Mouse (Mus musculus) spleen, adult 18-20 months (tissue): ENCODE measurements at regions not wholly inside any gene's neighbourhood (a gene's known extent, or its start where the extent isn't known, plus 50 kb on each side); places are given as distances from the start of the nearest gene placed in this dataset.

Experiments used
- DNase-seq, 2 experiments: peaks; one replicate each; pipeline ENCODE4 v3.0.0; 2022; ENCODE audit warnings: mixed read lengths in 2 of 2

- no peak for DNase-seq
These were observed 194.8 kb upstream of the Rack1 start for GRCm38 (mm10) chr11:48605223-48605824.

- no peak for DNase-seq
These were observed 199.0 kb upstream of the Rack1 start for GRCm38 (mm10) chr11:48601096-48601495.

- no peak for DNase-seq
These were observed 200.5 kb upstream of the Rack1 start for GRCm38 (mm10) chr11:48599573-48600127.

- DNase-seq, result no peak
These were observed 201.1 kb upstream of the Rack1 start for GRCm38 (mm10) chr11:48599033-48599432.

- no peak for DNase-seq
These were observed 205.7 kb upstream of the Rack1 start for GRCm38 (mm10) chr11:48594429-48594828.

GRCm38 (mm10) chr11:48588833-48589649 is 211.1 kb upstream of the Rack1 start:
- peak in 1 of 2 experiments; percentile 22 for DNase-seq

- DNase-seq, result no peak
These were observed 231.4 kb upstream of the Rack1 start for GRCm38 (mm10) chr11:48568769-48569168.

GRCm38 (mm10) chr11:48567583-48568562 is 232.3 kb upstream of the Rack1 start:
- DNase-seq, result no peak

GRCm38 (mm10) chr11:48558053-48558452 is 242.1 kb upstream of the Rack1 start:
- DNase-seq, result no peak

GRCm38 (mm10) chr11:48552006-48552405 is 248.1 kb upstream of the Rack1 start:
- DNase-seq, result no peak

GRCm38 (mm10) chr11:48551201-48551600 is 248.9 kb upstream of the Rack1 start:
- no peak for DNase-seq

- DNase-seq, result no peak
These were observed 273.8 kb upstream of the Rack1 start for GRCm38 (mm10) chr11:48526316-48526715.

- no peak for DNase-seq
These were observed 274.6 kb upstream of the Rack1 start for GRCm38 (mm10) chr11:48525517-48525916.

GRCm38 (mm10) chr11:48506886-48507285 is 293.2 kb upstream of the Rack1 start:
- no peak for DNase-seq

GRCm38 (mm10) chr11:48502011-48502806 is 297.9 kb upstream of the Rack1 start:
- DNase-seq, result no peak

- no peak for DNase-seq
These were observed 301.1 kb upstream of the Rack1 start for GRCm38 (mm10) chr11:48499057-48499456.

- no peak for DNase-seq
These were observed 311.8 kb upstream of the Rack1 start for GRCm38 (mm10) chr11:48488308-48488707.

- DNase-seq, result no peak
These were observed 336.1 kb upstream of the Rack1 start for GRCm38 (mm10) chr11:48464036-48464435.

GRCm38 (mm10) chr11:48449883-48450282 is 350.2 kb upstream of the Rack1 start:
- DNase-seq, result no peak

GRCm38 (mm10) chr11:48442534-48443254 is 357.4 kb upstream of the Rack1 start:
- DNase-seq, result no peak

GRCm38 (mm10) chr11:48436712-48437111 is 363.4 kb upstream of the Rack1 start:
- DNase-seq, result no peak
